Mouse (Mus musculus) lung, embryonic 16.5 days (tissue): ENCODE results near the gene Tmem251. TPM values are rescaled to one million over a fixed set of nuclear protein-coding genes. Genes with fewer than 3 reads are reported as not detected.

Source experiments
- ATAC-seq: fragments of 200-750 bp; cut with Nextera tagmentation; 2 replicates; pipeline ENCODE4 v1.8.0; 2017; ENCODE audit warnings: low read depth, mild to moderate bottlenecking, moderate library complexity
- H3K27ac ChIP-seq: fragments of 300-500 bp; sonication (generic); 2 replicates; pipeline ENCODE4 v1.5.1; 2014; ENCODE audit warnings: mild to moderate bottlenecking, control low read depth, low read length
- H3K27me3 ChIP-seq: fragments of 300-500 bp; sonication (generic); 2 replicates; pipeline ENCODE4 v1.6.1; 2014; ENCODE audit warnings: low read depth, low read length, mixed read lengths; ENCODE audit not compliant: control insufficient read depth, insufficient read depth
- H3K36me3 ChIP-seq: fragments of 300-500 bp; sonication (generic); 2 replicates; pipeline ENCODE4 v1.6.1; 2014; ENCODE audit warnings: low read length; ENCODE audit not compliant: control insufficient read depth, insufficient read depth
- H3K4me1 ChIP-seq: fragments of 300-500 bp; sonication (generic); replicated peaks from 2 replicates; pipeline ENCODE4 v1.6.1; 2014; ENCODE audit warnings: low read length, mixed read lengths; ENCODE audit not compliant: control insufficient read depth, insufficient read depth
- H3K4me2 ChIP-seq: fragments of 300-500 bp; sonication (generic); 2 replicates; pipeline ENCODE4 v1.6.1; 2014; ENCODE audit warnings: low read depth, low read length, control low read depth
- H3K4me3 ChIP-seq: fragments of 300-500 bp; sonication (generic); 2 replicates; pipeline ENCODE4 v1.5.1; 2014; ENCODE audit warnings: mild to moderate bottlenecking, low read length, control low read depth
- H3K9ac ChIP-seq: fragments of 300-500 bp; sonication (generic); 2 replicates; pipeline ENCODE4 v1.6.1; 2014; ENCODE audit warnings: low read length, control low read depth
- H3K9me3 ChIP-seq: fragments of 300-500 bp; sonication (generic); 2 replicates; pipeline ENCODE4 v1.6.1; 2016; ENCODE audit warnings: low read length; ENCODE audit not compliant: control insufficient read depth
- WGBS: fragments of 180-500 bp; shearing (Covaris S2); extraction: QIAGEN DNeasy Blood & Tissue Kit; methylation state at CpG from one replicate; pipeline ENCODE4 v1.1.7; 2014; 5-methylcytosine and 5-hydroxymethylcytosine counted together
- polyA plus RNA-seq: library from polyadenylated mRNA; unstranded; fragments of >200 nt; fragmentation: Nextera tagmentation; extraction: Ambion mirVana; gene quantifications from 2 replicates; pipeline ENCODE4 v1.2.1, GENCODE M21; 2015

The Tmem251 gene
- polyA plus RNA-seq, 1 experiment from 2014 or later, result 7.4 TPM

GRCm38 (mm10) chr12:102743036-102743588, 450 bp upstream of the Tmem251 start:
- Histone ChIP-seq H3K4me1 (peaks cover 15% of the 10 kb centered on the region), H3K9ac (peak overlapping the region; percentile 86), H3K36me3 (no peaks in the 10 kb centered on the region), H3K27me3 (no peaks in the 10 kb centered on the region), H3K4me3 (peak overlapping the region; percentile 88), H3K9me3 (no peaks in the 10 kb centered on the region), H3K4me2 (peak overlapping the region; percentile 70), H3K27ac (peak overlapping the region; percentile 92)
- under 1% methylated on average over 33 of the region's 33 CpGs for WGBS
- peak; percentile 32; the same call in 1 of the 2 replicates for ATAC-seq

- ATAC-seq, result no peak
- 56% methylated on average over 6 of the region's 6 CpGs for WGBS
Measured at GRCm38 (mm10) chr12:102744839-102745238, 1.3 kb downstream of the Tmem251 start.

GRCm38 (mm10) chr12:102748256-102748655, 4.7 kb downstream of the Tmem251 start:
- H3K27me3 ChIP-seq, result no peaks in the 10 kb centered on the region
- no peak for ATAC-seq
- peaks cover 3% of the 10 kb centered on the region; the same call in 1 of the 2 replicates for H3K36me3 ChIP-seq
- WGBS, result 92% methylated on average over 3 of the region's 3 CpGs
- no peak overlapping the region for H3K4me2 ChIP-seq
- H3K27ac ChIP-seq, result no peak overlapping the region
- no peaks in the 10 kb centered on the region for H3K9me3 ChIP-seq
- peaks cover 9% of the 10 kb centered on the region for H3K4me1 ChIP-seq
- H3K9ac ChIP-seq, result no peak overlapping the region
- H3K4me3 ChIP-seq, result no peak overlapping the region

More at GRCm38 (mm10) chr12:102744839-102745238, 1.3 kb downstream of the Tmem251 start:
- Histone ChIP-seq H3K9ac (no peak overlapping the region), H3K36me3 (peaks cover 3% of the 10 kb centered on the region; the same call in 1 of the 2 replicates), H3K4me2 (peak overlapping the region; percentile 70), H3K27ac (no peak overlapping the region), H3K27me3 (no peaks in the 10 kb centered on the region), H3K4me1 (peaks cover 15% of the 10 kb centered on the region), H3K9me3 (no peaks in the 10 kb centered on the region), H3K4me3 (peak overlapping the region; percentile 88; the same call in 1 of the 2 replicates)

- Histone ChIP-seq H3K27me3 (no peaks in the 10 kb centered on the region), H3K9me3 (no peaks in the 10 kb centered on the region), H3K4me3 (peak overlapping the region; percentile 70), H3K4me1 (peaks cover 16% of the 10 kb centered on the region), H3K4me2 (peak overlapping the region; percentile 73), H3K9ac (no peak overlapping the region), H3K27ac (no peak overlapping the region), H3K36me3 (no peaks in the 10 kb centered on the region)
- no peak for ATAC-seq
- 59% methylated on average over 7 of the region's 7 CpGs for WGBS
Measured at GRCm38 (mm10) chr12:102756304-102756703, 12.7 kb downstream of the Tmem251 start.

- Histone ChIP-seq H3K9ac (peak overlapping the region; percentile 71), H3K4me3 (peak overlapping the region; percentile 70), H3K36me3 (no peaks in the 10 kb centered on the region), H3K27ac (peak overlapping the region; percentile 95), H3K4me2 (peak overlapping the region; percentile 73), H3K9me3 (no peaks in the 10 kb centered on the region), H3K27me3 (no peaks in the 10 kb centered on the region), H3K4me1 (peaks cover 16% of the 10 kb centered on the region)
- 1% methylated on average over 43 of the region's 46 CpGs for WGBS
- peak; percentile 88 for ATAC-seq
Measured at GRCm38 (mm10) chr12:102757055-102757688, 13.6 kb downstream of the Tmem251 start.

GRCm38 (mm10) chr12:102757689-102758402, 14.3 kb downstream of the Tmem251 start, which contains the start of the genes Gm28051, Gon7 and Ubr7:
TSS of gene Gm28051 (minus strand) at chr12:102757765.
TSS of gene Gon7 (minus strand) at chr12:102757803.
TSS of gene Ubr7 (plus strand) at chr12:102757967.
- H3K9me3 ChIP-seq, result no peaks in the 10 kb centered on the region
- peak within 1 kb of the TSS; percentile 73 for H3K9ac ChIP-seq
- H3K4me2 ChIP-seq, result peak within 1 kb of the TSS; percentile 83
- ATAC-seq, result peak; percentile 98
- peak within 1 kb of the TSS; percentile 70 for H3K4me3 ChIP-seq
- WGBS, result under 1% methylated on average over 73 of the region's 73 CpGs
- peak within 1 kb of the TSS; percentile 95 for H3K27ac ChIP-seq
- no peaks in the 10 kb centered on the region for H3K27me3 ChIP-seq
- 0 out of 2 replicates have a peak, but pooled peaks cover 2% of the 10 kb centered on the region for H3K36me3 ChIP-seq
- H3K4me1 ChIP-seq, result peaks cover 16% of the 10 kb centered on the region

GRCm38 (mm10) chr12:102758403-102758756, 14.8 kb downstream of the Tmem251 start, which contains the start of gene Gm20604:
TSS of gene Gm20604 (minus strand) at chr12:102758672.
- H3K27ac ChIP-seq, result peak within 1 kb of the TSS; percentile 95
- peak within 1 kb of the TSS; percentile 73 for H3K9ac ChIP-seq
- H3K4me3 ChIP-seq, result peak within 1 kb of the TSS; percentile 70
- no peaks in the 10 kb centered on the region for H3K27me3 ChIP-seq
- 0 out of 2 replicates have a peak, but pooled peaks cover 2% of the 10 kb centered on the region for H3K36me3 ChIP-seq
- under 1% methylated on average over 10 of the region's 10 CpGs for whole genome bisulfite sequencing
- no peaks in the 10 kb centered on the region for H3K9me3 ChIP-seq
- peaks cover 16% of the 10 kb centered on the region for H3K4me1 ChIP-seq
- ATAC-seq, result no peak
- H3K4me2 ChIP-seq, result peak within 1 kb of the TSS; percentile 83

- no peak for ATAC-seq
- Histone ChIP-seq H3K27ac (no peak overlapping the region), H3K4me2 (peak overlapping the region; percentile 83)
Measured at GRCm38 (mm10) chr12:102758936-102759335, 15.4 kb downstream of the Tmem251 start.

GRCm38 (mm10) chr12:102761668-102762067, 18.1 kb downstream of the Tmem251 start:
- WGBS, result 78% methylated on average over 3 of the region's 3 CpGs
- Histone ChIP-seq H3K27me3 (no peaks in the 10 kb centered on the region), H3K4me2 (no peak overlapping the region), H3K9me3 (no peaks in the 10 kb centered on the region), H3K27ac (no peak overlapping the region), H3K9ac (no peak overlapping the region), H3K36me3 (peaks cover 5% of the 10 kb centered on the region; the same call in 1 of the 2 replicates), H3K4me1 (peaks cover 10% of the 10 kb centered on the region), H3K4me3 (no peak overlapping the region)
- no peak for ATAC-seq

More at GRCm38 (mm10) chr12:102758936-102759335, 15.4 kb downstream of the Tmem251 start:
- Histone ChIP-seq H3K27me3 (no peaks in the 10 kb centered on the region), H3K9ac (peak overlapping the region; percentile 73), H3K36me3 (0 out of 2 replicates have a peak, but pooled peaks cover 2% of the 10 kb centered on the region), H3K9me3 (no peaks in the 10 kb centered on the region), H3K4me3 (peak overlapping the region; percentile 70), H3K4me1 (peaks cover 16% of the 10 kb centered on the region)
- 4% methylated on average over 5 of the region's 5 CpGs for WGBS
